Mouse (Mus musculus) liver, adult 2 months (tissue): ENCODE data around the gene Glis1.

Source experiments
- CTCF ChIP-seq: fragments of 200-500 bp; IDR thresholded peaks from 2 replicates; pipeline ENCODE4 v1.5.1; 2011; ENCODE audit warnings: low read depth, low read length, control low read depth
- POLR2A ChIP-seq: fragments of 200-500 bp; IDR thresholded peaks from 2 replicates; pipeline ENCODE4 v1.6.1; 2011; ENCODE audit warnings: low read length, control low read depth; ENCODE audit not compliant: insufficient read depth; ENCODE audit errors: extremely low read depth

GRCm38 (mm10) chr4:107483556-107484220 is 49.3 kb downstream of the Glis1 start:
- TF ChIP-seq POLR2A: no peak
- TF ChIP-seq CTCF: no peak
